20 mouse cellular contexts compared by ENCODE assay signal in the genomic region with DNA sequence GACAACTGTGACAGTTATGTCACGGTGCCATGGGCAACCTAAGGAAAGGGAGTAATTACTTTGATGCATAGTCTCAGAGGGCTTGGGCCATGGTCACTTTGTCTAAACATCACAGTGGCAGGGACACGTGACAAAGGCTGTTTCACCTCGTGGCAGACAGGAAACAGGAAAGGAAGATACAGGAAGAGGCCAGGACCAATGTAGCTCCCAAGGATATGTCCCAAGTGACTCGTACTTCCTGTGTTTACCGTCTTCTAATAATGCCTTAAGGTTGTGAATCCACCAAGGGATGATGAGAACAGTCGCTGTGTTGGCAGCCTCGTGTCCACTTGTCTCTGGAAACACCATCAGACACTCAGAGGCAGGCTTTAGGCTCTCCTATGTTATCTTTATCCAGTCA. TPM values are rescaled to one million over a fixed set of nuclear protein-coding genes. Genes with fewer than 3 reads are reported as not detected.
A peak's percentile ranks its signal among the peaks of the same experiment; 100 is the strongest.
DNase-seq lines count a peak whose midpoint lies in the region; ATAC-seq and TF ChIP-seq lines count a peak whose summit lies in the region.
"Had no signal": no experiment of that assay in that cellular context is flagged by ENCODE, and none has a peak within 500 bp of the region (broad histone marks: within the 10 kb centered on the region; RNA-seq: fewer than 3 reads in every experiment).

No protein-coding gene starts in this region.

- DNase-seq in heart, adult 2 months, result peak in 1 of 2 experiments; percentile 34
- peak; percentile 59 for DNase-seq in 416B (ENCODE audit: low read depth)
- DNase-seq in kidney, postnatal 36 days, result peak; percentile 21 to 42
- DNase-seq in cerebellum, adult 2 months, result no peak
- no peak for DNase-seq in adrenal gland, adult 2 months
- DNase-seq: adrenal gland, postnatal 14 days; B cell, adult 2 months; cerebellum, adult 8-10 months; layer of hippocampus, adult 9-11 months; right cerebral cortex, postnatal 14 days had no signal

- H3K27ac ChIP-seq in heart, adult 2 months, result peak overlapping the region; percentile 42; the same call in 1 of the 2 replicates
- H3K27ac ChIP-seq in heart, embryonic 12.5 days (ENCODE audit: poor library complexity, severe bottlenecking), result no peak overlapping the region
- H3K27ac ChIP-seq in heart, embryonic 13.5 days (replicated peaks), result peak overlapping the region; percentile 2; the same call in 1 of the 2 replicates
- H3K27ac ChIP-seq in cerebellum, adult 2 months (ENCODE audit: insufficient read depth, low read length), result no peak overlapping the region
- H3K27ac ChIP-seq: hindbrain, embryonic 13.5 days; liver, embryonic 15.5 days; stomach, embryonic 15.5 days had no signal

- H3K4me2 ChIP-seq in heart, embryonic 12.5 days, result no peak overlapping the region
- H3K4me2 ChIP-seq in heart, embryonic 13.5 days, result no peak overlapping the region
- H3K4me2 ChIP-seq: hindbrain, embryonic 13.5 days; liver, embryonic 15.5 days; stomach, embryonic 15.5 days had no signal

- no peaks in the 10 kb centered on the region; the same call in 1 of the 2 replicates for H3K79me2 ChIP-seq in heart, adult 2 months (replicated peaks; ENCODE audit: control insufficient read depth, insufficient read depth, low read length)

- no peaks in the 10 kb centered on the region for H3K9me3 ChIP-seq in heart, embryonic 12.5 days (replicated peaks)
- no peaks in the 10 kb centered on the region for H3K9me3 ChIP-seq in heart, embryonic 13.5 days
- H3K9me3 ChIP-seq: hindbrain, embryonic 13.5 days; liver, embryonic 15.5 days; stomach, embryonic 15.5 days had no signal

- peak; percentile 85 for TF ChIP-seq EP300 in heart, adult 2 months (IDR thresholded peaks at IDR 0.05; ENCODE audit: insufficient read depth, low read depth, low read length)

- 30% methylated on average over 7 of the region's 7 CpGs for WGBS in heart, adult 2 months
- WGBS in heart, embryonic 12.5 days, result 44% methylated on average over 7 of the region's 7 CpGs
- WGBS in heart, embryonic 13.5 days, result 47% methylated on average over 7 of the region's 7 CpGs
- 79% methylated on average over 7 of the region's 7 CpGs for WGBS in cerebellum, adult 2 months

- H3K4me1 ChIP-seq in heart, adult 2 months (ENCODE audit: control insufficient read depth, insufficient read depth, low read length), result peaks cover 12% of the 10 kb centered on the region
- peaks cover 21% of the 10 kb centered on the region for H3K4me1 ChIP-seq in heart, embryonic 12.5 days (replicated peaks)
- peaks cover 30% of the 10 kb centered on the region for H3K4me1 ChIP-seq in heart, embryonic 13.5 days
- H3K4me1 ChIP-seq in cerebellum, adult 2 months (ENCODE audit: control insufficient read depth, insufficient read depth, low read length), result no peaks in the 10 kb centered on the region
- H3K4me1 ChIP-seq: hindbrain, embryonic 13.5 days; liver, embryonic 15.5 days; stomach, embryonic 15.5 days had no signal

- TF ChIP-seq CTCF in heart, adult 2 months (IDR thresholded peaks at IDR 0.05), result no peak
- no peak for TF ChIP-seq CTCF in cerebellum, adult 2 months (IDR thresholded peaks at IDR 0.05; ENCODE audit: borderline replicate concordance, insufficient read depth, low read depth, low read length)

- TF ChIP-seq POLR2A in heart, adult 2 months (IDR thresholded peaks at IDR 0.05; ENCODE audit: insufficient read depth, low read depth, low read length), result peak; percentile 42; the same call in 1 of the 2 replicates
- TF ChIP-seq POLR2A in cerebellum, adult 2 months (IDR thresholded peaks at IDR 0.05; ENCODE audit: borderline replicate concordance, insufficient read depth, low read length), result no peak

- ATAC-seq in heart, embryonic 12.5 days (ENCODE audit: insufficient number of reproducible peaks, low FRiP score), result no peak
- ATAC-seq in heart, embryonic 13.5 days (ENCODE audit: extremely low read depth, insufficient number of reproducible peaks, low FRiP score, low TSS enrichment), result no peak
- ATAC-seq in inflammation-experienced regulatory T-cells, adult 6 months, result no peak
- ATAC-seq: forebrain, embryonic 16.5 days; intestine, embryonic 16.5 days had no signal

- H3K4me3 ChIP-seq in heart, adult 2 months, result no peak overlapping the region
- no peak overlapping the region for H3K4me3 ChIP-seq in heart, embryonic 12.5 days
- no peak overlapping the region for H3K4me3 ChIP-seq in heart, embryonic 13.5 days
- H3K4me3 ChIP-seq in cerebellum, adult 2 months (replicated peaks; ENCODE audit: insufficient read depth, low read depth, low read length), result no peak overlapping the region
- H3K4me3 ChIP-seq: erythroblast, embryonic 14.5 days; hindbrain, embryonic 13.5 days; liver, embryonic 15.5 days; stomach, embryonic 15.5 days had no signal

- peaks cover 12% of the 10 kb centered on the region for H3K36me3 ChIP-seq in heart, adult 2 months (ENCODE audit: control insufficient read depth, insufficient read depth, low read length)
- peaks cover 63% of the 10 kb centered on the region for H3K36me3 ChIP-seq in heart, embryonic 12.5 days
- H3K36me3 ChIP-seq in heart, embryonic 13.5 days, result peaks cover 79% of the 10 kb centered on the region
- H3K36me3 ChIP-seq: hindbrain, embryonic 13.5 days had no signal

- intact Hi-C loops in heart, adult 2 months (cut with DNase I), result no loop called here

- H3K9ac ChIP-seq in heart, adult 2 months (ENCODE audit: low read depth, low read length), result no peak overlapping the region
- H3K9ac ChIP-seq in heart, embryonic 12.5 days, result no peak overlapping the region
- H3K9ac ChIP-seq in heart, embryonic 13.5 days, result no peak overlapping the region
- H3K9ac ChIP-seq: hindbrain, embryonic 13.5 days; liver, embryonic 15.5 days; stomach, embryonic 15.5 days had no signal

- H3K27me3 ChIP-seq in heart, adult 2 months (ENCODE audit: control insufficient read depth, insufficient read depth, low read length), result no peaks in the 10 kb centered on the region
- no peaks in the 10 kb centered on the region for H3K27me3 ChIP-seq in heart, embryonic 12.5 days (replicated peaks)
- no peaks in the 10 kb centered on the region for H3K27me3 ChIP-seq in heart, embryonic 13.5 days (replicated peaks)
- no peaks in the 10 kb centered on the region for H3K27me3 ChIP-seq in cerebellum, adult 2 months (ENCODE audit: control insufficient read depth, insufficient read depth, low read length)
- H3K27me3 ChIP-seq: hindbrain, embryonic 13.5 days; liver, embryonic 15.5 days; stomach, embryonic 15.5 days had no signal

RNA-seq across cellular contexts. Expression of gene Fam114a1, which starts 16.1 kb away (rescaled TPM):
- 10 to 100 TPM; 13.3 to 16.7 TPM for total RNA-seq in heart, adult 2 months (2021)
- 10.7 and 23.9 TPM in 2 replicates for polyA plus RNA-seq in heart, adult 2 months (2012; rRNA removed)
- polyA plus RNA-seq in heart, embryonic 12.5 days (2016; fragmentation: Nextera tagmentation; extraction: Ambion mirVana), result 44.1 and 45.1 TPM in 2 replicates
- polyA plus RNA-seq in heart, embryonic 13.5 days (2015; fragmentation: Nextera tagmentation; extraction: Ambion mirVana), result 39.6 and 41.4 TPM in 2 replicates
- 3.7 and 3.9 TPM in 2 replicates for polyA plus RNA-seq in cerebellum, adult 2 months (2012; rRNA removed)
- 10 to 100 TPM; 30.3 to 31.7 TPM for total RNA-seq in adrenal gland, adult 2 months (2021)
- 4.1 and 4.6 TPM in 2 replicates for polyA plus RNA-seq in adrenal gland, adult 2 months (2012; rRNA removed)
- 1 to 10 TPM in 2 of 3 experiments, under 1 TPM in 1; 0.82 to 3.7 (median 3.4) TPM for polyA plus RNA-seq in inflammation-experienced regulatory T-cells, adult 6 months (2017; shearing (Covaris generic))
- polyA plus RNA-seq: erythroblast, embryonic 14.5 days had no signal

RNA-seq across cellular contexts. Expression of gene Tlr6, which starts 26.1 kb away (rescaled TPM):
- total RNA-seq in heart, adult 2 months (2021), result under 1 TPM; 0.52 to 0.96 TPM
- 0.21 and 0.64 TPM in 2 replicates for polyA plus RNA-seq in heart, adult 2 months (2012; rRNA removed)
- polyA plus RNA-seq in heart, embryonic 12.5 days (2016; fragmentation: Nextera tagmentation; extraction: Ambion mirVana), result 0.67 and 0.72 TPM in 2 replicates
- 0.21 and 0.38 TPM in 2 replicates for polyA plus RNA-seq in heart, embryonic 13.5 days (2015; fragmentation: Nextera tagmentation; extraction: Ambion mirVana)
- polyA plus RNA-seq in cerebellum, adult 2 months (2012; rRNA removed), result 0.13 and 0.21 TPM in 2 replicates
- 1 to 10 TPM in 1 of 2 experiments, under 1 TPM in 1; 0.95 to 1.7 TPM for total RNA-seq in adrenal gland, adult 2 months (2021)
- 0.41 and 0.51 TPM in 2 replicates for polyA plus RNA-seq in adrenal gland, adult 2 months (2012; rRNA removed)
- 1 to 10 TPM; 6.5 to 9.5 (median 7.4) TPM for polyA plus RNA-seq in inflammation-experienced regulatory T-cells, adult 6 months (2017; shearing (Covaris generic))
- polyA plus RNA-seq: erythroblast, embryonic 14.5 days had no signal

RNA-seq across cellular contexts. Expression of gene Tlr1, which starts 52.6 kb away (rescaled TPM):
- total RNA-seq in heart, adult 2 months (2021), result under 1 TPM; 0.32 to 0.63 TPM
- polyA plus RNA-seq in heart, adult 2 months (2012; rRNA removed), result 1.00 and 1.0 TPM in 2 replicates
- 0.21 and 0.47 TPM in 2 replicates for polyA plus RNA-seq in heart, embryonic 12.5 days (2016; fragmentation: Nextera tagmentation; extraction: Ambion mirVana)
- polyA plus RNA-seq in heart, embryonic 13.5 days (2015; fragmentation: Nextera tagmentation; extraction: Ambion mirVana), result 0.47 and 0.59 TPM in 2 replicates
- polyA plus RNA-seq in cerebellum, adult 2 months (2012; rRNA removed), result 0.33 and 0.47 TPM in 2 replicates
- total RNA-seq in adrenal gland, adult 2 months (2021), result 1 to 10 TPM; 1.1 to 2.1 TPM
- 0.49 and 0.50 TPM in 2 replicates for polyA plus RNA-seq in adrenal gland, adult 2 months (2012; rRNA removed)
- 10 to 100 TPM; 33.5 to 66.0 (median 62.2) TPM for polyA plus RNA-seq in inflammation-experienced regulatory T-cells, adult 6 months (2017; shearing (Covaris generic))
- total RNA-seq: common myeloid progenitor, adult 5-6 weeks had no signal
- polyA plus RNA-seq: erythroblast, embryonic 14.5 days had no signal

Comparison
In these comparisons a context has a peak if more than half of its experiments do, and no peak if none do; other contexts are left out.
1. H3K27ac ChIP-seq: peak in heart, adult 2 months (single experiment) and heart, embryonic 13.5 days (single experiment); none in heart, embryonic 12.5 days (single experiment) and cerebellum, adult 2 months (single experiment).
2. DNase-seq: peak in 416B (single experiment) and kidney, postnatal 36 days (2 of 2); none in cerebellum, adult 2 months (0 of 2) and adrenal gland, adult 2 months (single experiment).
3. RNA of gene Tlr1, which starts 52.6 kb away (polyA plus RNA-seq): 33.5 to 66.0 TPM in inflammation-experienced regulatory T-cells, adult 6 months; 1.00 to 1.0 TPM in heart, adult 2 months, 0.49 to 0.50 TPM in adrenal gland, adult 2 months, 0.33 to 0.47 TPM in cerebellum, adult 2 months, 0.21 to 0.47 TPM in heart, embryonic 12.5 days and 0.47 to 0.59 TPM in heart, embryonic 13.5 days; every median in the first group is over 10 times any median in the second.